Mouse (Mus musculus) large intestine, adult 2 months (tissue): ENCODE data around the gene Vmn2r104. TPM values are rescaled to one million over a fixed set of nuclear protein-coding genes. Genes with fewer than 3 reads are reported as not detected.

ENCODE experiments used
- DNase-seq: peaks from one replicate; pipeline ENCODE4 v3.0.0-alpha.2; 2012; ENCODE audit warnings: low read depth, low spot score
- WGBS: fragments of 180-500 bp; shearing (Covaris S2); methylation state at CpG from one replicate; pipeline ENCODE4 v1.1.7; 2018; 5-methylcytosine and 5-hydroxymethylcytosine counted together
- polyA plus RNA-seq: library from polyadenylated mRNA; depleted of rRNA; stranded (reverse); fragments of >200 nt; gene quantifications from 2 replicates; pipeline ENCODE4 v1.2.3, GENCODE M21; 2012; rRNA removed

The Vmn2r104 gene
- polyA plus RNA-seq = not detected in 2 replicates

DNA sequence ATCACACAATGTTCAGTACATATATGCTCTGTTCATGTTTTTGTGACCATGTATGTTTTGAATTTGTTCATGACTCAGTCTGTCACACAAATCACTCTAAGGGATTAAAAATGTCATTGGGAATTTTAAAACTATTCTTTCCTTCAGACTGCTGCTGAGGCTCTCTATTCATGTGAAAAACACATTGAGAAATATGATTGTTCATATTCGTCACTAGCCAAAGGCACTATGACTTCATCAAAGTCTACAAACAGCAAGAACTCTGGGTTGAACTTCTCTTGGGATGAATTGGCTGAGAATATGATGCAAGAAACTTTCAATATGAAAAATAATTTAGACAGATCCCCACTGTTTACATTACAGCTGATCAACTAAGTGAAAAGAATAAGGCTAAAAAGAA, at the start of gene Vmn2r104:
Gene Vmn2r104 (minus strand): TSS at position 101 of the 400 bp plus-strand sequence.
- 85% methylated on average over 1 of the region's 1 CpGs for WGBS
- no peak for DNase-seq

DNA sequence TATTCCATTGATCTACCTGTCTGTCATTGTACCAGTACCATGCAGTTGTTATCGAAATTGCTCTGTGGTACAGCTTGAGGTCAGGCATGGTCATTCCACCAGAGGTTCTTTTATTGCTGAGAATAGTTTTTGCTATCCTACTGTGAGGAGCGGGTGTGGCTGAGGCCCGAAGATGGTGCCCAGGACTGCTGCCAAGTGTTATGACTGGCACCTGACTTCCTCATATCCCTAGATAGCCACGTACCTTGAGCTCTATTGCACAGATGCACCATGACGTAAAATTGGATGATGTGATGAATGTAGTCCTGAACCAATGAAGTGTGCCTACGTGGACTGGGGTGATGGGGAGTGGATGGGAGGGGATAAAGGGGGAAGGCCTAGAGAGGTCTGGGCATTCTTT, 26.0 kb upstream of the Vmn2r104 start:
- WGBS = 39% methylated on average over 6 of the region's 6 CpGs
- peak; percentile 47 for DNase-seq

DNA sequence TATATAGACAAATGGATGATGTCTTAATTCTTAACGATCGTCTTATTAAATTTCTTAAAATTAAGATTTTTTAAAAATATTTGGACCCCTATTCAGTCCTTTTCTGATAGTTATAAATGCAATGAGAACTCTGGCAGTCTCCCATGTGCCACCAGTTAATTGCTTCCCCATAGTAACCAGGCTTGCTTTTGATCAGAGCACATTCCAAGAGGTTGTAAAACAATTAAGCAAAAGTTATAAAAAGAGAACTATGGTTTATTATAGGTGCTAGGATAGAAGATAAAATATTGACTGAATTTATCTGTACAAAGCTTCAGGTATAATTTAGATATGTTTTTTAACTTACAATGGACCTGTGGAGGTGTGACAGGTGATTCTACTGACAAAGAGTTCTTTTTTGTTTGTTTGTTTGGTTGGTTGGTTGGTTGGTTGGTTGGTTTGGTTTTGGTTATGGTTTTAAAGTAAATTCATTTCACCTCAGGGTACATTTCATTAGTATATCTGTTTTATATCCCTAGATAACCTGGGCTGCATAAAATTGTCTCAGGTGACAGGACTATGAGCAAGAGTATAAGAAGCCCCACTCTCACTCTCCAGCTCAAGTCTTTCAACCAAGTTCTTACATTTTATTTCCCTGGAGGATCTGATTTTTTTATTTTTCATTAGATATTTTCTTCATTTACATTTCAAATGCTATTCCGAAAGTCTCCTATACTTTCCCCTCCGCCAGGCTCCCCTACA, 23.7 kb upstream of the Vmn2r104 start:
- peak; percentile 57 for DNase-seq
- WGBS = 69% methylated on average over 4 of the region's 4 CpGs

Other genes with a start within 250 kb of the Vmn2r104 start
- not detected in 2 replicates for gene Fpr-rs7, start 65.9 kb upstream of the Vmn2r104 start, polyA plus RNA-seq
- not detected in 2 replicates for gene Fpr-rs6, start 134.8 kb upstream of the Vmn2r104 start, polyA plus RNA-seq
- gene Vmn2r105, start 186.7 kb upstream of the Vmn2r104 start, polyA plus RNA-seq = not detected in 2 replicates
- gene Vmn2r106, start 237.2 kb upstream of the Vmn2r104 start, polyA plus RNA-seq = not detected in 2 replicates